Mouse (Mus musculus) right cerebral cortex, postnatal 25 days (tissue): ENCODE measurements around the gene Adcy9.
"Not testable (repeated sequence)": the region's sequence is repeated elsewhere in the genome, so short reads cannot be mapped to it uniquely, and the experiment has no call there.

Experiments used
- DNase-seq: peaks from one replicate; pipeline ENCODE4 v3.0.0; 2022

Gene Adcy9

GRCm38 (mm10) chr16:4381487-4381886, 38.8 kb downstream of the Adcy9 start:
- DNase-seq, result no peak

- no peak for DNase-seq
These were observed 41.5 kb downstream of the Adcy9 start for GRCm38 (mm10) chr16:4378788-4379187.

DNA sequence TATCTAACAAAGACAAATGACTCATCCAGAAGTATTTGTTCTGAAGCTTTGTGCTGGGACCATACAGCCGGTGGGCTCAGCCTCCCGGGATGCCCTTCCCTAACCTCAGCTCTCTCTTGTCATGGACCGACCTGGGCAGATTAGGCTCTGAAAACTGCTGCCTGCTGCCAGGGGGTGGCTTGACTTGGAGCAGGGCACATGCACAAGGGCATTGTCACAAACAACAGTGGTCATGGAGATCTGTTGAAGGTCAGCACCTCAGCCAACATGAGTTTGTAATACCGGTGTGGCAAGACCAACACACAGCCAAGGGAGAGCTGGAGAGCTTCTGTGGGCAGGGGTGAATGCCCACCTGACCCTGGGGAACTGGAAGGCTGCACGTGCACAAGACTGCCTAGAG, 42.7 kb downstream of the Adcy9 start:
- no peak for DNase-seq

DNA sequence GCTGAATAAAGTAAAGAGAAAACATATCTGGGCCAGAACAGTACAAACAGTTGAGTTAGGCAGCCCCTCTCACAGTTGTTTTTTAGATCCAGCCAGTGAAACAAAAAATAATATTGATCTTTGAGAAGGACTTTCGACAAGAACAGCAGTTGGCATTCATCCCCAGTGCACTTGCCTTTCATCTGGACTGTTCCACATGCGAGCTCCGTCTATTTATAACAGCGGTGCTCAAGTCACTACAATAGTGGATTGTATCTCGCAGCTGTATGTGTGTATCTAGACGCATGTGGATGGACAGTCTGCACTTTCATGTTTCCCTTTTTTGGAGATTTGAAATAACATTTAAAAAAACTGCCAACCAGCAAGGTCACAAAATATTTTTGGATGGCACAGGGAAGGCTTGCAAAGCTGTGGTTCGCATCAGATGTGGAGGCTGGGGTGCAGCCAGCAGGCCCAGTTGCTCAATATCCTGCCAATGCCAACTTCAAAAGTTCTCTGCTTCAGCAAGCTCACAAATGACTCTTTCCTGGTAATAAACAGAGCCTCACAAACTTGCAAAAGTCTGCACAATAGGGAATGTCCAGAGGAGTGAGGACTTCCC, 45.4 kb downstream of the Adcy9 start:
- peak; percentile 43 for DNase-seq

DNA sequence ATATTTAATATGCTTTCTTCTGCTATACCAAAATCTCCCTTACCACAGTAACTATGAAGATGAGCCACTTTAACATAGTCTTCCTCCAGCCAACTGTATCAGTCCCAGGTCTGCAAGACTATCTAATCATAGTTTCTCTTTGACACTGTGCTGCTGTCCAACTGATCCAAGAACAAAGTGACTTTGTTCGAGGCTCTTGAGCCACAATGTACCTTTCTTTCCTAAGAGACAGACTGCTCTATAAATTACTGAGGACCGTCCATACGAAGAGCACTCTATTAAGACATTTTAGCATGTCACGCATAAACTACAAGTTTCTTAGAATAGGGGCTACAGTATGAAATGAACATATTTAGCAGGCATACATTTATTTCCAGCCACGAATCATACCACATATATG, 46.0 kb downstream of the Adcy9 start:
- no peak for DNase-seq

GRCm38 (mm10) chr16:4371039-4371438, 49.3 kb downstream of the Adcy9 start:
- DNase-seq, result no peak

DNA sequence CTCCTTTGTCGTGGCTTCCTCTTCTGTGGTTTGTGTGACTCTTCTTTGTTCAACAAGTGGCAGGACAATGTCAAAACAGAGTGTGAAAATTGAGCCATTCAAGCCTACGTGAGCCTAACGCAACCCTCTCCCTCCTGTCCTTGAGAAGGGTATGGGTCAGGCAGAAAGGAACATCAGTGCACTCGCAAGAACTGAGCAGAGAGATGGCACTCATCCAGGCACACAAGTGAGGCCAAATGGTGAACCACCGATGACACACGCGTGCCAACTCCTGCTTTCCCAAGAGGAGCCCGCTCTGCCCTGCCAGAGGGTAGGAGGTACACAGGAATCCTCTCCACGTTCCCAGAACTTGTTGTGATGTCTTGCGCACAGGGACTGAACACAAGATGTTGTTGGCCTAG, 50.2 kb downstream of the Adcy9 start:
- no peak for DNase-seq

- no peak for DNase-seq
These were observed 52.4 kb downstream of the Adcy9 start for GRCm38 (mm10) chr16:4367930-4368329.

DNA sequence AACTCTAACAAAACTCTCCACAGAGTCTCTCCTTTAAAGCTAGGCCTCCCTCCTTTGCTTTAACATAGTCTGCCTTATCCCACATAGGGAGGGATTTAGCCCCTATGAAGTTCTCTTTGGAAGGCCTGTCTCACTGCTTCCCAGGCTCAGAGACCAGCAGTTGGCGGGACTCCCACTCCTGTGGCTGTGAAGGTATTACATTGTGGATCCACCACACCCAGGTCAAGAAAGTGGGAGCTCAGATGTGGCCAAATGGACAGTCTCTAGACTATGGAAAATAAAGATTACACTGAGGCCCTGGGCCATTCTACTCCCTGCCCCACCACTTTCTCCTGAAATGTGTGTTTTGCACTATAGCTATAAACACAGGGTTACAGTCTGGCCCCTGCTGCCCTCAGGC, 53.0 kb downstream of the Adcy9 start:
- no peak for DNase-seq

- no peak for DNase-seq
These were observed 53.6 kb downstream of the Adcy9 start for GRCm38 (mm10) chr16:4366671-4367070.

DNA sequence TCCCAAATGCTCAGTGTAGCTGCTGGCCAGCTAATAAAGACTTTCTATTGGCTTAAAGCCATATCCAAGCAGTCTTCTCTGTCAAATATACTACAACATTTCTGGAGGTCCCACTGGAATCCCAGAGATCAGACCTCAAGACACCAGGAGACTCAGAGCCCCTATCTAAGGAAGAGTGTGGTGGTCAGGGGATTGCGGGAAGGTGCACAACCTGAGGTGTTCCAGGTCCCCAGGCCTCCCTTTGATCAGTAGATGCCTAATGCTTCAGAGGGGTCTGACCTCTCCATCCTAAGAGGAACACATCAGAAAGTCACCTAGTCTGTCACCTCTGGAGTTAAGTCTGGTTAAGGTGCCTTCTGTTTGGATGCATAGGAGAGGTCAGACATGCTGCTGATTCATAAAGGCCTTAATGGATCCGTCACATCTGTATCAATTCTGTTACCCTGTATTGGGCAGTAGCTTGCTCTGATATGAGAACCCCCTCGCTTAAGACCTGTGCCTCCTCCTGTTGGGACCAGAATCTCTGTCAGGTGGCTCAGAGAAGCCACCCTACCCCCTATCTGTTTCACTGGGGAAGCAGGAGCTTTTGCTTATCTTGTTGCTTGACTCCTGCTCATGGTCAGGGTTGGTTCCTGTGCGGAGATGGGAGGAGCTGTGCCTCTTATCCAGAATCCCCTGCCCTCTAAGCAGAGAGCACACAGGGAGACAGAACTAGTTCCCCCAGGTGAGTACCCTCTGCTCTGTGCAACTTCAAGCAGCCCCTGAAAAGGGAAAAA, 56.8 kb downstream of the Adcy9 start:
- no peak for DNase-seq

GRCm38 (mm10) chr16:4355260-4356043, 64.8 kb downstream of the Adcy9 start:
- DNase-seq, result no peak

DNA sequence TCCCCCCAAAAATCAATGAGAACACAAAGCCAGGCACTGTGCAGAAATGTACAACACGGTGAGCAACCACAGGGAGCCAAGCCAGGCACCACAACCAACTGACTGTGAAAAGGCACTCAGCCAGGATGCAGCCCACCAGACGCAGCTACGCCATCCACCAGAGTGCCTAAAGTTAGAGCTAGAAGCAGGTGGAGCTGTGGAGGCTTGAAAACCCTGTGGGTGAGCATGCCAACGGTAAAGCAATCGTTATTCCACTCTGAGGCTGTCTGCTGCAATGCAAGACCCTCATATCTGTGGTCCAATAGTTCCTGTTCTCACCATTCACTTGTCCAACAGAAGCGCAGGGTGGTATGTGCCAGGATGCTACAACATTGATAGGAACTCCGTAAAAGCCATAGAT, 77.7 kb downstream of the Adcy9 start:
- DNase-seq, result peak; percentile 71

DNA sequence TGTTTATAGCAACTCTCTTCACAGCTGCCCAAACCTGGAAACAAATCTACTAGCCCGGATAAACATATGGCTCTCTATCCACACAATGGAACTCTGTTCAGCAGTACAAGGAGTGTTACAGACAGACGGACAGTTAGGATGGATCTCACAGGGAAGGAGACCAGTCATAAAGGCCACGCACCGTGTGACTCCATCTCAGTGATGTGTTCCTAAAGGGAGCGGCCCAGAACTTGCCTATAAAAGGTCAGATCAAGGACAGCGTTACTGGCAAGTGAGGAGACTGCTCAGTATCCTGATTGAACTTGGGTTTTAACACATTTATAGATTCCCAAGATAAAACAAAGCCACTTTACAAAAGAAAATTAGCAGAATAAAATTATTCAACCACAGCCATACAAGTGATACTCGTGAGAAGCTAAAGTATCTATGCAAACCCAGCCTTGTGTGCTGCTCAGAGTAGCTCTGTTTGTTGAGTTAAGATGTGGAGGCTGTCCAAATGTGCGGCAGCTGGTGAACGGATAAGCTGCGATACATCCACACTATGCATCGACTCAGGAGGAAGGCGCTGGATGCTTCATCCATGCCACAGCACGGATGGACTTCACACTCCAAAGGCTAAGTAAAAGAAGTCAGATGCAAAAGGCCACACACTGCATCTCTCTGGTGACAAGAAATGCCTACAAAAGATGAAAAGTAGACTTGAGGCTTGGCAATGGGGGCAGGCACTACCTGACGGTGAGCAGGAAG, 78.8 kb downstream of the Adcy9 start:
- peak; percentile 45 for DNase-seq

DNA sequence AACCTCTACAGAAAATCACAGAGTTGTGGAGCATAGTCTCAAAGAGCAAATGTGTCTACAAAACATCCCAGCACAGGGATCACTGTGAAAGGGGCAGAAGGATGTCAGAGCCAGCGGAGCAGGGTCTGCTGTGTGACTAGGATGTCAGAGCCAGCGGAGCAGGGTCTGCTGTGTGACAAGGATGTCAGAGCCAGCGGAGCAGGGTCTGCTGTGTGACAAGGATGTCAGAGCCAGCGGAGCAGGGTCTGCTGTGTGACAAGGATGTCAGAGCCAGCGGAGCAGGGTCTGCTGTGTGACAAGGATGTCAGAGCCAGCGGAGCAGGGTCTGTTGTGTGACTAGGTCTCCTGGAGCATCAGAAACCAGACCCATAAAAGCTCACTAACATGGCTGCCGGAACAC, 81.1 kb downstream of the Adcy9 start:
- DNase-seq, result not testable (repeated sequence)

- no peak for DNase-seq
These were observed 83.0 kb downstream of the Adcy9 start for GRCm38 (mm10) chr16:4337269-4337668.

DNA sequence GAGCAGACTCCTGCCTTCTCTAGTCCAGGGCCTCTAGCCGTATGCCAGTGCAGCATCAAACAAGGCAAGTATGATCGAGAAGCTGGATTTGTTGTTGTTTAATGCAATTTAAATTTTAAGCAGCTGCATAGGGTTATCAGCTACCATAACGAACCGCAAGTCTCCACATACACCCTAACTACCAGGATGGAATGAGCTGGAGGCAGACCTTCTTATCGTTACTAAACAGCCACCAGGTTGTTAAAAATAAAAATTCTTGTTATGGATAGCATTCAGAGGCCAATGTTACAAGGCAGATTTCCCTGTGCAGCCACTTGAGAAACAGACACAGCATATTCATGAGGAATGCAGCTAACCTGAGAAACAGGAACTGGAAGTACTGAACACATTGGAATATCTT, 86.5 kb downstream of the Adcy9 start:
- DNase-seq, result no peak

DNA sequence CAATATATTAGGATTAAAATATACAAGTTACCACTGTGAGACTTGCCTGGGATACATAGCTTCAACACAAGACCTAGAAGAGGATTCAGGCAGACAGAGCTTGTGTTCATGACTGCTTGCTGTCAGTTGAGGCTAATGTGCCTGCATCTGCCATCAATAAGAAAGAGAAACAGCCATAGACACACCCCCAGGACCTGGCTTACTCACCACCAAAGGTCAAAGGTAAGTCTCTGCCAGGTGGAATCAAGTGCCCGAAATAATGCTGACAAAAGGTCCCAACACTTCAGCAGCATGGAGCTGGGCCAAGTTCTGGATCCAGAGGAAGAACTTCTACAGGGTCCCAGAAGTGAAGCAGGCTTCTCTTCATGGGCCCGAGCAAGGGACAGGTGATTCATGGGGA, 86.9 kb downstream of the Adcy9 start:
- no peak for DNase-seq

DNA sequence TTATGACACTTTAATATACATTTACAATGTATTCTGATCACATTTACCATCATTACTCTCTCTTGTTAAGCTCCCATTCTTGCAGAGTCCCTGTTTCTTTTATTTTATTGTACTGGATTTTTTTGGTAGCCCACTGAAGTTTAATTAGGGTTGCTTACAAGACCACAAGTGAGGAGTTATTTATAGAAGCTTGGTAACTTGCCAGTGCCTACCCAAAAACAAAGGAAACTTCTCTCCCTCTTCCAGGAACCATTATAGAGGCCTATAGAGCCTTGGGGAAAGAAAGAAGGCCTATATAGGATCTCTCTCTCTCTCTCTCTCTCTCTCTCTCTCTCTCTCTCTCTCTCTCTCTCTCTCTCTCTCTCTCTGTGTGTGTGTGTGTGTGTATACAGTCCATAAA, 93.2 kb downstream of the Adcy9 start:
- DNase-seq, result no peak

DNA sequence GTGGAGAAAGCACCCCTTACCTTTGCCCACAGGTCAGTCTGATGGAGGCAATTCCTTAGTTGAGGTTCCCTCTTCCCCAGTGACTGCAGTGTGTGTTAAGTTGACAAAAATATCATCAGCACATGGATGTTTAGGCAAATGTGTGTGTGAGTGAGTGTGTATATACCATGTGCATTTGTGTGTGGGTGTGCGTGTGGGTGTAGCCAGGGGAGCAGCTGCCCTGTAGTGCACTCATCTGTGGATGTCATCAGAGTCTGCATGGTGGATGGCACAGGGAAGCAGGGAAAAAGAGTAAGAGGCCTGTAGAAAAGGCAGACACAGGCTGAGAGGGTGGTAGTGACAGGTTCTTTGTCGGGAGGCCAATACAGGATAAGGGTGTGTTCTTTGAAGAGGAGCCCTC, 94.5 kb downstream of the Adcy9 start:
- no peak for DNase-seq

DNA sequence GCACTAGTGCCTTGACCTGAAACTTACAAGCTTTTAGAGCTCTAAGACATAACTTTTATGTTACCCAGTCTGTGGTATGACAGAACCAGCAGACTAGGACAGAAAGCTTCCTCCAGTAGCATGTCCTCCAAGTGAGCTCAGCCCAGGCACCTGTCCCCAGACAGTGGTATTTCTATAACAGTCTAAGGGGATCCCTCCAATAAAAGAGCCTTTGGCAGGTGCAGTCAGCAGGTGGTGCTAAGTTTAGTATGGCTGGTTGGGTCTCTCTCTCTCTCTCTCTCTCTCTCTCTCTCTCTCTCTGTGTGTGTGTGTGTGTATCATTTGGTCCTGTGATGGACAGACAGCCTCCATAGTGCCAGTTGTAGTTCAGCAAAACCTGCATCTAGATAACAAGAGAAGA, 95.3 kb downstream of the Adcy9 start:
- DNase-seq, result no peak

GRCm38 (mm10) chr16:4320856-4321255, 99.4 kb downstream of the Adcy9 start:
- DNase-seq, result no peak

GRCm38 (mm10) chr16:4318001-4318526, 102.2 kb downstream of the Adcy9 start:
- DNase-seq, result no peak
